In the genomic region with DNA sequence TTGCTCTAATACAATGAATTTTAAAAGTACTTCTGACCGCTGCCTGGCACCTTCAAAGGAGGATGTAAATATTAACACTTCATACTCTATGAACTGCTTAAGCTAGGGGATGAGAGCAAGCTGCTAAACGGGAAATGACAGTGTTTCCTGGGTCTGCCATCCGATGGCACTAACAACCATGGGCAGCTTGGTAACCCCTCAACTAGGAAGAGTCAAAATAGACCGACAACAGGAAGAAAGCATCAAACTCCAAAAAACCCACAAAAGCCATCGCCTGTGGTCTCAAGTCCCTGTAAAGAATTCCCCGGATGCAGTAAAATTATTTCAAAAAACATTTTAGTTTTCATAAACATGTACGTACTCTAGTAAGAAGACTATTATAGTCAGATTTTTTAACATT, we compare ENCODE assay signal across 18 mouse cellular contexts.
DNase-seq lines count a peak whose midpoint lies in the region; ATAC-seq lines count a peak whose summit lies in the region.
"Had no signal": no experiment of that assay in that cellular context is flagged by ENCODE, and none has a peak within 500 bp of the region (broad histone marks: within the 10 kb centered on the region; RNA-seq: fewer than 3 reads in every experiment).

No protein-coding gene starts in this region.

- peak; percentile 44 for DNase-seq in CD4-positive helper T cell, adult 2 months (ENCODE audit: low read depth, low spot score)
- DNase-seq in CD4-positive, CD25-positive, alpha-beta regulatory T cell, adult 2 months (ENCODE audit: low read depth, low spot score) = peak; percentile 32
- no peak for DNase-seq in left cerebral cortex, adult 18-20 months (ENCODE audit: low spot score in 2 of 2)
- DNase-seq in kidney, postnatal 14 days = no peak
- DNase-seq: adrenal gland, postnatal 10 days; adrenal gland, postnatal 36 days; cerebellum, adult 18-20 months; cerebellum, adult 9-10 months; cerebellum, postnatal 14 days; gastrocnemius, postnatal 10 days; gastrocnemius, postnatal 36 days; heart, adult 2 months; heart, postnatal 36 days had no signal

- peak; percentile 32 for ATAC-seq in activated CD4-positive, CD25-positive, alpha-beta regulatory T cell, adult 4 months
- no peak for ATAC-seq in erythroblast, adult 5-6 weeks (replicated peaks; ENCODE audit: low FRiP score, poor library complexity, severe bottlenecking)
- ATAC-seq: forebrain, embryonic 15.5 days; hindbrain, embryonic 16.5 days; intestine, embryonic 16.5 days had no signal

Comparison
In these comparisons a context has a peak if more than half of its experiments do, and no peak if none do; other contexts are left out.
1. DNase-seq: peak in CD4-positive helper T cell, adult 2 months (single experiment) and CD4-positive, CD25-positive, alpha-beta regulatory T cell, adult 2 months (single experiment); none in left cerebral cortex, adult 18-20 months (0 of 2) and kidney, postnatal 14 days (single experiment).